8 mouse cellular contexts compared by ENCODE assay signal in the genomic region with DNA sequence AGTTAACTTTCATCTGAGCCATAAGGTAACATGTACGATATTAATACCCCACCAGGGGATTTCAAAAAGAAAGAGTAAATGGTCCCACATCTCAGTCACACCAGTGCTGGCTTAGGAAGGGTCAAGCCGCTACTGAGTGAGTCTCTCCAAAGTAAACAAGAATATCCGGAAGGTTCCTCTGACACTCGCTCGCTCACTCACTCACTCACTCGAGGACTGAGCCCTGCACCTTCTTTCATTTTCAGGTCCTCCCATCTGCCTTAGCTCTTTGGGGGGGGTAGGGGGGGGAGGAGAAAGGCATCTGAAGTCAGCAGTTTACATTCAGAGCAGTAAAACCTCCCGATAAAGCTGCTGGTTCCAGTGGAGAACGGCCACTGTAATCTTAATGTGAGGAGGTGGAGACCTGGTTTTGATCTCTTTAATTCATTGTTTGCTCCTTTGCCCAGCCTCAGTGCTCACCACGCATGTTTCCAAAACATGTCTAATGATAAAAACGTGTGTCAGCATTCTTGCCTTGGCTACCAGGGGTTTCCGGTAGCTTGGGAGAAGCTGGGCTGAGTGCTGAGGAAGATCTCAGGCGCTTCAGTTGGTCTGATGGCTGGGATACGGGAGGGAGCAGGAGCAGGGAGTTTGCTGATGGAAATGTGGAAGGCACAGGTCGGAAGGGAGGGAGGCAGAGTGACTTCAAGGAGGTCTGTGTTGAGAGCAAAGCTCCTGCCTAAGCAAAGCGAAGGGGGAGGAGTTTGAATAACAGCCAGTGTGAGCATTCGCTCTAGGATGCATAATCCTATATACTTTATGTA.
DNase-seq lines count a peak whose midpoint lies in the region; ATAC-seq and TF ChIP-seq lines count a peak whose summit lies in the region.

No protein-coding gene starts in this region.

- no peak for DNase-seq in kidney, adult 8-10 months
- no peak for DNase-seq in left cerebral cortex, adult 9 months (ENCODE audit: low spot score in 2 of 2)
- DNase-seq in adrenal gland, postnatal 14 days, result no peak
- DNase-seq in frontal cortex, postnatal 25 days (ENCODE audit: low spot score in 2 of 2), result no peak

- H3K27ac ChIP-seq in kidney, embryonic 15.5 days, result peak overlapping the region; percentile 77
- H3K27ac ChIP-seq in embryonic facial prominence, embryonic 13.5 days, result peak overlapping the region; percentile 74
- no peak overlapping the region for H3K27ac ChIP-seq in intestine, postnatal 0 days (ENCODE audit: low read depth, low read length)
- H3K27ac ChIP-seq in neural tube, embryonic 14.5 days (ENCODE audit: low read depth, low read length), result peak overlapping the region; percentile 67

- H3K4me3 ChIP-seq in kidney, embryonic 15.5 days (replicated peaks), result no peak overlapping the region
- peak overlapping the region; percentile 16; the same call in 1 of the 2 replicates for H3K4me3 ChIP-seq in embryonic facial prominence, embryonic 13.5 days
- H3K4me3 ChIP-seq in intestine, postnatal 0 days (ENCODE audit: low read depth, low read length), result no peak overlapping the region
- H3K4me3 ChIP-seq in neural tube, embryonic 14.5 days (ENCODE audit: low read depth, low read length), result no peak overlapping the region

- H3K4me1 ChIP-seq in kidney, embryonic 15.5 days, result peaks cover 65% of the 10 kb centered on the region
- H3K4me1 ChIP-seq in embryonic facial prominence, embryonic 13.5 days, result peaks cover 55% of the 10 kb centered on the region
- peaks cover 7% of the 10 kb centered on the region; the same call in 1 of the 2 replicates for H3K4me1 ChIP-seq in intestine, postnatal 0 days (replicated peaks; ENCODE audit: control insufficient read depth, insufficient read depth, low read length)
- peaks cover 31% of the 10 kb centered on the region for H3K4me1 ChIP-seq in neural tube, embryonic 14.5 days (ENCODE audit: control insufficient read depth, insufficient read depth, low read length)

- TF ChIP-seq CTCF in intestine, postnatal 0 days (IDR thresholded peaks at IDR 0.05; ENCODE audit: low read depth), result no peak

- no peaks in the 10 kb centered on the region for H3K27me3 ChIP-seq in kidney, embryonic 15.5 days
- H3K27me3 ChIP-seq in embryonic facial prominence, embryonic 13.5 days, result no peaks in the 10 kb centered on the region
- H3K27me3 ChIP-seq in intestine, postnatal 0 days (replicated peaks; ENCODE audit: control insufficient read depth, insufficient read depth, low read length), result no peaks in the 10 kb centered on the region
- no peaks in the 10 kb centered on the region for H3K27me3 ChIP-seq in neural tube, embryonic 14.5 days (ENCODE audit: control insufficient read depth, insufficient read depth, low read length)

- no peak overlapping the region for H3K9ac ChIP-seq in kidney, embryonic 15.5 days
- peak overlapping the region; percentile 46; the same call in 1 of the 2 replicates for H3K9ac ChIP-seq in embryonic facial prominence, embryonic 13.5 days
- no peak overlapping the region for H3K9ac ChIP-seq in intestine, postnatal 0 days (ENCODE audit: low read depth, low read length)
- no peak overlapping the region for H3K9ac ChIP-seq in neural tube, embryonic 14.5 days (replicated peaks; ENCODE audit: low read depth, low read length)

- 16% methylated on average over 16 of the region's 16 CpGs for WGBS in kidney, embryonic 15.5 days
- WGBS in embryonic facial prominence, embryonic 13.5 days, result 8% methylated on average over 16 of the region's 16 CpGs
- 15% methylated on average over 16 of the region's 16 CpGs for WGBS in intestine, postnatal 0 days
- WGBS in neural tube, embryonic 14.5 days, result 29% methylated on average over 16 of the region's 16 CpGs

- ATAC-seq in kidney, embryonic 15.5 days (replicated peaks; ENCODE audit: low FRiP score), result peak; percentile 38; the same call in 1 of the 2 replicates
- ATAC-seq in embryonic facial prominence, embryonic 13.5 days (ENCODE audit: insufficient number of reproducible peaks, insufficient read depth, low FRiP score, low TSS enrichment, low read depth), result 0 out of 2 replicates have a peak, but pooled peaks have one; percentile 33
- no peak for ATAC-seq in intestine, postnatal 0 days
- peak; percentile 49; the same call in 1 of the 2 replicates for ATAC-seq in neural tube, embryonic 14.5 days (ENCODE audit: low read depth)

- peak overlapping the region; percentile 40 for H3K4me2 ChIP-seq in kidney, embryonic 15.5 days
- peak overlapping the region; percentile 50 for H3K4me2 ChIP-seq in embryonic facial prominence, embryonic 13.5 days
- peak overlapping the region; percentile 49 for H3K4me2 ChIP-seq in intestine, postnatal 0 days (replicated peaks; ENCODE audit: low read depth)
- no peak overlapping the region for H3K4me2 ChIP-seq in neural tube, embryonic 14.5 days (ENCODE audit: low read depth, low read length)

- H3K9me3 ChIP-seq in kidney, embryonic 15.5 days (replicated peaks), result no peaks in the 10 kb centered on the region
- no peaks in the 10 kb centered on the region for H3K9me3 ChIP-seq in embryonic facial prominence, embryonic 13.5 days
- H3K9me3 ChIP-seq in intestine, postnatal 0 days (ENCODE audit: control insufficient read depth), result no peaks in the 10 kb centered on the region
- H3K9me3 ChIP-seq in neural tube, embryonic 14.5 days (ENCODE audit: control insufficient read depth, low read length), result no peaks in the 10 kb centered on the region

- H3K36me3 ChIP-seq in kidney, embryonic 15.5 days, result no peaks in the 10 kb centered on the region
- H3K36me3 ChIP-seq in embryonic facial prominence, embryonic 13.5 days, result 0 out of 2 replicates have a peak, but pooled peaks cover 2% of the 10 kb centered on the region
- H3K36me3 ChIP-seq in intestine, postnatal 0 days (ENCODE audit: control insufficient read depth, insufficient read depth), result no peaks in the 10 kb centered on the region
- no peaks in the 10 kb centered on the region for H3K36me3 ChIP-seq in neural tube, embryonic 14.5 days (ENCODE audit: control insufficient read depth, insufficient read depth, low read length)
